In the genomic region with DNA sequence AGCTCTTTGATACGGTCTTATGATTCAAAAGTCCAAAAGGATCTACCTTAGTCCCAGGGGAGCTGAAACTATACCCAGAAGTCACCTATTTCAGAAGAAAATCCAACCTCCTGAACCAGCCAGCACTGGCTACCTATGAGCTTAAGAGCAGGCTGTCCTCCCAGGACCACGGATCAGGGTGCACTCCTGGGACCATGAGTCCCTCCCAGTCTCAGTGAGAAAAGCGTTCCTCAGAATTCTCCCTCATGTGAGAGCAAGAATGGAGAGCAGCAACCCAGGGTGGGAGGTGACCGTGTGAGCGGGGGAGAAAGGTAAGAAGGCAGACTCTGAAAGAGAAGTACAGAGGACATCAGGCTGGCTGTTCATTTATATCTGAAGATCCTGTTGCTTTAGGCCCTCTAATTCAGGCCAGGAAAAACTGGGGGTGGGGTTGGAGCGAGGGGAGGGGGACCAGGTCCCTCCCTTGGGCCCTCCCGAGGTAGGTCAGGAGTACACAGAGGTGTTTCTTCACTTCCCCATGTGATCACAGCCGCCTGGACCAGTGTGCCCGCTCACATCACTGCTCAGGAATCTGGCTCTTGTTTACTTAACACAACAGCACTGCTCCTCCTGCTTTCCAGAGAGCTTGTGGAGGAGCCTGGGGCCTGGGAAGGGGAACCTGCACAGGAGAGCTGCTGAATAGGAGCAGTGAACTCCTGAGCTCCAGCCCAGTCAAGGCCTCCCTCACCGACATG, we compare ENCODE assay signal across 7 mouse cellular contexts. TPM values are rescaled to one million over a fixed set of nuclear protein-coding genes. Genes with fewer than 3 reads are reported as not detected.
DNase-seq lines count a peak whose midpoint lies in the region; ATAC-seq lines count a peak whose summit lies in the region.

No protein-coding gene starts in this region.

- DNase-seq in embryo, embryonic 10.5 days (ENCODE audit: low spot score): peak; percentile 50
- peak; percentile 54 to 83 for DNase-seq in kidney, postnatal 25 days
- peak; percentile 71 for DNase-seq in lung, postnatal 10 days
- no peak for DNase-seq in adrenal gland, postnatal 10 days
- DNase-seq in ovary, postnatal 14 days (ENCODE audit: low spot score): no peak

- no peaks in the 10 kb centered on the region for H3K9me3 ChIP-seq in heart, embryonic 12.5 days (replicated peaks)

- H3K4me3 ChIP-seq in heart, embryonic 12.5 days: no peak overlapping the region

- no peaks in the 10 kb centered on the region for H3K27me3 ChIP-seq in heart, embryonic 12.5 days (replicated peaks)

- WGBS in heart, embryonic 12.5 days: 40% methylated on average over 10 of the region's 10 CpGs

- H3K4me1 ChIP-seq in heart, embryonic 12.5 days (replicated peaks): peaks cover 53% of the 10 kb centered on the region

- H3K9ac ChIP-seq in heart, embryonic 12.5 days: peak overlapping the region; percentile 13; the same call in 1 of the 2 replicates

- ATAC-seq in heart, embryonic 12.5 days (ENCODE audit: insufficient number of reproducible peaks, low FRiP score): peak; percentile 79
- no peak for ATAC-seq in megakaryocyte-erythroid progenitor cell, adult 5-6 weeks (replicated peaks; ENCODE audit: low FRiP score, low TSS enrichment, poor library complexity, severe bottlenecking)

- no peaks in the 10 kb centered on the region for H3K36me3 ChIP-seq in heart, embryonic 12.5 days

- peak overlapping the region; percentile 77 for H3K27ac ChIP-seq in heart, embryonic 12.5 days (ENCODE audit: poor library complexity, severe bottlenecking)

- H3K4me2 ChIP-seq in heart, embryonic 12.5 days: no peak overlapping the region; the same call in 1 of the 2 replicates

RNA-seq across cellular contexts. Expression of a gene that starts 10.1 kb away (rescaled TPM):
- 89.1 and 93.0 TPM in 2 replicates for polyA plus RNA-seq in heart, embryonic 12.5 days (2016; fragmentation: Nextera tagmentation; extraction: Ambion mirVana)
- 43.1 and 46.2 TPM in 2 replicates for total RNA-seq in megakaryocyte-erythroid progenitor cell, adult 5-6 weeks (2014; fragmentation: Nextera tagmentation)
- total RNA-seq in megakaryocyte-erythroid progenitor cell, adult 5-6 weeks (2017): 37.1 and 42.6 TPM in 2 replicates
- 100 to 1,000 TPM; 159 to 169 TPM for total RNA-seq in adrenal gland, postnatal 10 days (2021)

RNA-seq across cellular contexts. Expression of a gene that starts 30.4 kb away (rescaled TPM):
- 6.5 and 8.8 TPM in 2 replicates for polyA plus RNA-seq in heart, embryonic 12.5 days (2016; fragmentation: Nextera tagmentation; extraction: Ambion mirVana)
- 18.2 and 19.6 TPM in 2 replicates for total RNA-seq in megakaryocyte-erythroid progenitor cell, adult 5-6 weeks (2014; fragmentation: Nextera tagmentation)
- 20.0 and 31.3 TPM in 2 replicates for total RNA-seq in megakaryocyte-erythroid progenitor cell, adult 5-6 weeks (2017)
- total RNA-seq in adrenal gland, postnatal 10 days (2021): 1 to 10 TPM; 3.6 to 5.8 TPM

RNA-seq across cellular contexts. Expression of a gene that starts 45.2 kb away (rescaled TPM):
- 45.8 and 51.8 TPM in 2 replicates for polyA plus RNA-seq in heart, embryonic 12.5 days (2016; fragmentation: Nextera tagmentation; extraction: Ambion mirVana)
- total RNA-seq in megakaryocyte-erythroid progenitor cell, adult 5-6 weeks (2014; fragmentation: Nextera tagmentation): 73.6 and 79.4 TPM in 2 replicates
- 37.4 and 48.3 TPM in 2 replicates for total RNA-seq in megakaryocyte-erythroid progenitor cell, adult 5-6 weeks (2017)
- 10 to 100 TPM; 40.3 to 50.5 TPM for total RNA-seq in adrenal gland, postnatal 10 days (2021)

Comparison
In these comparisons a context has a peak if more than half of its experiments do, and no peak if none do; other contexts are left out.
1. DNase-seq: peak in embryo, embryonic 10.5 days (single experiment), kidney, postnatal 25 days (2 of 2) and lung, postnatal 10 days (single experiment); none in adrenal gland, postnatal 10 days (single experiment) and ovary, postnatal 14 days (single experiment).